Mouse (Mus musculus) liver, adult 10 weeks (tissue): ENCODE results near the gene Prl8a9. TPM values are rescaled to one million over a fixed set of nuclear protein-coding genes. Genes with fewer than 3 reads are reported as not detected.

Experiments
- polyA plus RNA-seq: library from polyadenylated mRNA; stranded (reverse); fragments of 350-450 nt; fragmentation: Illumina TruSeq; extraction: RNeasy Lipid Tissue Mini Kit (QIAGEN cat#74804); gene quantifications from one replicate; pipeline ENCODE4 v1.2.3, GENCODE M21; 2014; ENCODE audit warnings: low read depth, low replicate concordance

Prl8a9 gene
- not detected for polyA plus RNA-seq

DNA sequence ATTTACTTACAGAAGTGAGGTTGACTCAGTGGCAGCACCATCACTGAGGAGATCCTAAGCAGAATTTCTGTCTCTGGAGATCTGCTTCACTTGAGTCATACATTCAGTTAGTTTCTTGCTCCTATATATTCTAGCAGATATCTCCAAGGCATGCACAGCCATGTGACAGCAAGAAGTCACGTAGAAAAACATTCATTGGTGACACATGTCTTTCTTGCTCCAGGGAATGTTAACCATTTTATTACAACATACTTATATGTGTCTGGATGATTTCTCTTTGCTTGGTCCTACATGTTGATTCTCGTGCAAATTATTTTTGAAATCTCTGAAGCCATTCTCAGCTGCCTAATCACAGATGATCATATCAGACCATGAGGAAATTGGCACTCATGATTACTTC, at the start of gene Prl8a9:
TSS of gene Prl8a9 (minus strand) at position 101 of the 400 bp plus-strand sequence.

GRCm38 (mm10) chr13:27610482-27610881, 46.1 kb upstream of the Prl8a9 start, which contains the start of gene Prl7b1:
Gene Prl7b1 (minus strand): TSS chr13:27610582.

DNA sequence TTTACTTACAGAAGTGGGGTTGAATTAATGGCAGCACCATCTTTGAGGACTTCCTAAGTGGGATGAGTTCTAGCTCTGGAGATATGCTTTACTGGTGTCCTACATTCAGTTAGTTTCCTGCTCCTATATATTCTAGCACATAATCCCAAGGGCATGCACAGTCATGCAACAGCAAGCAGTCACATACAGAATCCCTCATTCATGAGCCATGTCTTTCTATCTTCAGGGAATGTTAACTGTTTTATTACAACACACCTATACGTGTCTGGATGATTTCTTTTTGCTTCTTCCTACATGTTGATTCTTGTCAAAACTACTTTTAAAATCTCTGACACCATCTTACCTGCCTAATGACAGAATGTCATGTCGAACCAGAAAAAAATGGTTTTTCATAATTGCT, 17.7 kb upstream of the Prl8a9 start, which contains the start of gene Prl8a1:
TSS of gene Prl8a1 (minus strand) at position 101 of the 400 bp plus-strand sequence.

GRCm38 (mm10) chr13:27513117-27513516, 51.3 kb downstream of the Prl8a9 start, which contains the start of gene Prl8a8:
Gene Prl8a8 (minus strand): TSS chr13:27513217.

Other genes with a start within 250 kb of the Prl8a9 start
- not detected for gene Prl8a2, start 218.9 kb downstream of the Prl8a9 start, polyA plus RNA-seq
- gene Prl2b1, start 173.8 kb downstream of the Prl8a9 start, polyA plus RNA-seq: not detected
- gene Prl8a6, start 125.9 kb downstream of the Prl8a9 start, polyA plus RNA-seq: not detected
- gene Prl8a8, start 51.4 kb downstream of the Prl8a9 start, polyA plus RNA-seq: not detected
- gene Prl8a1, start 17.6 kb upstream of the Prl8a9 start, polyA plus RNA-seq: not detected
- not detected for gene Prl7b1, start 46.0 kb upstream of the Prl8a9 start, polyA plus RNA-seq
- not detected for gene Prl7a1, start 77.9 kb upstream of the Prl8a9 start, polyA plus RNA-seq
- not detected for gene Prl7a2, start 103.4 kb upstream of the Prl8a9 start, polyA plus RNA-seq
- gene Prl7d1, start 152.1 kb upstream of the Prl8a9 start, polyA plus RNA-seq: not detected
- not detected for gene Prl7c1, start 216.2 kb upstream of the Prl8a9 start, polyA plus RNA-seq
- gene Prl2a1, start 237.0 kb upstream of the Prl8a9 start, polyA plus RNA-seq: not detected